Mouse (Mus musculus): ENCODE measurements at regions not wholly inside any gene's neighbourhood (a gene's known extent, or its start where the extent isn't known, plus 50 kb on each side); places are given as distances from the start of the nearest gene placed in this dataset.

DNA sequence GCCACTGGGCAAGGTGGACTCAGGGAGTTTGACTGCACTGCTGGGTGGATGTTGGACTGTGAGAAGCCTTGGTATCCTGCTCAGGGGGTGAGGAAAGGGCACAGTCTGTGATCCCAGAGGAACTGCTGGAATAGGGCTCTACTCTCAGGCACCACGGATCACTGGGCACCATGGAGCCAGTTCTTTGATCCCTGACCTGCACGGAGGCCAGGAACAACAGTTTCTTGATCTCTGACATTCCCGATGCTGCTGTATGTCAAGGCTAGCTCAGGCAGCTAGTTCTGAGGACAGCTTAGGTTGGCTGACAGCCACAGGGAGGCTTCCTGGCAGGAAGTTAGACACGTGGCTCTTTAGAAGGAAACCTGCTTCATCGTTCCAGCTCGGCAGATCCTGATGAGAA lies 289.5 kb upstream of the Slit2 start:
- Histone ChIP-seq H3K27ac (ENCODE audit: low read length) (no peak overlapping the region), H3K4me1 (replicated peaks; ENCODE audit: control insufficient read depth, insufficient read depth, low read length) (no peaks in the 10 kb centered on the region), H3K9ac (replicated peaks; ENCODE audit: low read depth, low read length) (no peak overlapping the region), H3K9me3 (ENCODE audit: control insufficient read depth, low read length) (no peaks in the 10 kb centered on the region), H3K4me3 (replicated peaks; ENCODE audit: low read length) (no peak overlapping the region), H3K36me3 (ENCODE audit: control insufficient read depth, insufficient read depth) (no peaks in the 10 kb centered on the region), H3K27me3 (replicated peaks; ENCODE audit: control insufficient read depth, insufficient read depth, low read length) (no peaks in the 10 kb centered on the region), H3K4me2 (ENCODE audit: low read length) (no peak overlapping the region)
- 82% methylated on average over 6 of the region's 6 CpGs for WGBS
- ATAC-seq = no peak

DNA sequence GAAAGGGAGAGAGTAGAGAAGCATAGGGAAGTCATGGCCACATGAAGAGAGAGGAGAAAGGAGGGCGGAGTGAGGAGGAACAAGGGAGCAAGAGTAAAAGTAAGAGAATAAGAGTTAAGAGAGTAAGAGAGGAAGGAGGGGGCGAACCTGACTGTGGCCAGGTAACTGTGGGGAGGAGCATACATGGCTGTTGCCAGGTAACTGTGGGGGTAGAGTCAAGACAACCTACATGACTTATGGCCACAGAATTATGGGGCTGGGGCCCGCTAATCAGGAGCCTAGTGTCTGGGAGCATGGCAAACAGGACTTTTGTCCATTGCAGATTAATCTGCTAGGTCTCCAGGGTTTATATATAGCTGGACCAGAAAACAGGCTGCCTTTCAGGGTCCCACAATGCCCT lies 289.0 kb upstream of the Slit2 start:
- no peaks in the 10 kb centered on the region for H3K9me3 ChIP-seq (ENCODE audit: control insufficient read depth, low read length)
- H3K4me1 ChIP-seq (replicated peaks; ENCODE audit: control insufficient read depth, insufficient read depth, low read length) = no peaks in the 10 kb centered on the region
- no peak overlapping the region for H3K4me2 ChIP-seq (ENCODE audit: low read length)
- ATAC-seq = no peak
- H3K9ac ChIP-seq (replicated peaks; ENCODE audit: low read depth, low read length) = no peak overlapping the region
- H3K4me3 ChIP-seq (replicated peaks; ENCODE audit: low read length) = no peak overlapping the region
- H3K36me3 ChIP-seq (ENCODE audit: control insufficient read depth, insufficient read depth) = no peaks in the 10 kb centered on the region
- no peaks in the 10 kb centered on the region for H3K27me3 ChIP-seq (replicated peaks; ENCODE audit: control insufficient read depth, insufficient read depth, low read length)
- 96% methylated on average over 3 of the region's 3 CpGs for WGBS
- H3K27ac ChIP-seq (ENCODE audit: low read length) = no peak overlapping the region

DNA sequence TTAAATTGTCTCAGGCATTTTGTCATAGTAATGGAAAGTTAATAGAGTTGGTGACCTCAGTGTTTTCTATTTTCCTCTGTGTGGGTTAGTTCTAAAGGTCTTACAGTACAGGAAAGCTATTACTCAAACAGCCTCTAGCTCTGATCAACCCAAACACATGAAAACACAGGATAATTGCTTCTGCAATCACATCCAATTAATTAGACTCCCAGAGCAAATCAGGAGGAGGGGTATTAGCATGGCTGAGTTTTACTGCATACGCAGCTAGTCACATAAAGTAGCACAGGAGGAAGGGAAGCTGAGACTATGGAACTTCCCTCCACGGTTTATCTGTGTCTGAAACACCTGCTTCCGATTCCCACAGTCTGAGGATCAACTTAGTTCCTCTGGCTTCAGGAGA lies 288.3 kb upstream of the Slit2 start:
- ATAC-seq = no peak

DNA sequence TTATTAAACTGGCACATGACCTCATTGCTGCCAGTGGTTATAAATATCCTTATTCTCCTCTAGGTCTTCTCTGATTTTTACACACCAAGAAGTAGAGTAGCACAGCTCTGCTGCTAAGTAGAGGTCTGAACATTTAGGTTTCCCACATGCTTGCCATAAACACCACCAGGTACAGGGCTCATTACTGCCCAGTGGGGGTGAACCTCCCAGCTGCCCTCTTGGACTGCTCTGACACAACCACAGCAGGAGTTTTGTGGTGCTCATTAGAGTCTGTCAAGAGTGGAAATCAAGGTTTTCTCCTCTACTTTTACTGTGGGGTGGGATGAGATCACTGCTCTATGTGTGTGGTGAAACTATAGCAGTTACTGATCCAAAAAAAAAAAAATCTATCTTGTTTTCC lies 271.4 kb upstream of the Slit2 start:
- Histone ChIP-seq H3K27ac (ENCODE audit: low read length) (no peak overlapping the region), H3K9ac (replicated peaks; ENCODE audit: low read depth, low read length) (no peak overlapping the region), H3K4me1 (replicated peaks; ENCODE audit: control insufficient read depth, insufficient read depth, low read length) (no peaks in the 10 kb centered on the region), H3K9me3 (ENCODE audit: control insufficient read depth, low read length) (no peaks in the 10 kb centered on the region), H3K4me2 (ENCODE audit: low read length) (no peak overlapping the region), H3K4me3 (replicated peaks; ENCODE audit: low read length) (no peak overlapping the region), H3K36me3 (ENCODE audit: control insufficient read depth, insufficient read depth) (no peaks in the 10 kb centered on the region), H3K27me3 (replicated peaks; ENCODE audit: control insufficient read depth, insufficient read depth, low read length) (no peaks in the 10 kb centered on the region)
- ATAC-seq = no peak

More for the DNA sequence above, 288.3 kb upstream of the Slit2 start:
- no peak overlapping the region for H3K9ac ChIP-seq (replicated peaks; ENCODE audit: low read depth, low read length)
- WGBS = 77% methylated on average over 3 of the region's 3 CpGs
- H3K9me3 ChIP-seq (ENCODE audit: control insufficient read depth, low read length) = no peaks in the 10 kb centered on the region
- H3K27me3 ChIP-seq (replicated peaks; ENCODE audit: control insufficient read depth, insufficient read depth, low read length) = no peaks in the 10 kb centered on the region
- no peaks in the 10 kb centered on the region for H3K4me1 ChIP-seq (replicated peaks; ENCODE audit: control insufficient read depth, insufficient read depth, low read length)
- no peak overlapping the region for H3K4me2 ChIP-seq (ENCODE audit: low read length)
- no peaks in the 10 kb centered on the region for H3K36me3 ChIP-seq (ENCODE audit: control insufficient read depth, insufficient read depth)
- no peak overlapping the region for H3K27ac ChIP-seq (ENCODE audit: low read length)
- no peak overlapping the region for H3K4me3 ChIP-seq (replicated peaks; ENCODE audit: low read length)

DNA sequence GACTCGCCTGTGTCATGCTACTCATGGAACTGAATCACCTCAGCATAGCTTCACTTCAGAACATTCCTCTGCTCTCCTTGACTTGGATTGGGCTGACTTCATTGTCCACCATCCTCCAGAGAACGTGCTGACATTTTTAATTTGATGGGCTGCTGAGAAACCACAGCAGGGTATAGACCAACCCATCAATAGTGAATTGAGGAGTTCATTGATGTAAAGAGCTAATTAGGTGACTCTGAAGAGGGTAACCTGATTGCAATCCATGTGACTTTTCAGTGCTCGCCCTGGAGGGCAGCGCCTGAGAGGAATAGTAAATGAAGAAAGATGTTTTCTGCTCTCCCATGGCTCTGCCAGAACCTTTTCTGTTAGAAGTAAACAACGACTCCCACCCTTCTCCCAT lies 268.6 kb upstream of the Slit2 start:
- 13% methylated on average over 5 of the region's 5 CpGs for WGBS

DNA sequence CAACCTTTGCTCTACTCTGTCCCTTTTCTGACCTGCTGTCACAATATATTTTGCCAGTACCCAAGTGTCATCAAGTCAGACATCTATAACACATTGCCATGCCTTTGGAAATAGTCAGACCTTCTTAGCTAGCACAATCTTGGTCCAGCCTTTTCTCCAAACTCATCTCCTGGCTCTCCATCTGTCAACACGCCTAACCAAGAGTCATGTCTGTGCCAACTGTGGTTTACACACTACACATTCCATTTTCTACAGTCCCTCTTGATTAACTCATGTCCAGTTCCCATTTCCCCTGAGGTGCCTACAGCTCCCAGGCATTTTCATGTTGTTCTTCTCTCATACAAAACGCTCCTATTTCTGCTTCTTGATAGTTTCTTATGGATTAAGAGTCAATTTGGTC lies 258.0 kb upstream of the Slit2 start:
- Histone ChIP-seq H3K4me1 (replicated peaks; ENCODE audit: control insufficient read depth, insufficient read depth, low read length) (no peaks in the 10 kb centered on the region), H3K9ac (replicated peaks; ENCODE audit: low read depth, low read length) (no peak overlapping the region), H3K9me3 (ENCODE audit: control insufficient read depth, low read length) (no peaks in the 10 kb centered on the region), H3K4me2 (ENCODE audit: low read length) (no peak overlapping the region), H3K36me3 (ENCODE audit: control insufficient read depth, insufficient read depth) (no peaks in the 10 kb centered on the region), H3K4me3 (replicated peaks; ENCODE audit: low read length) (no peak overlapping the region), H3K27me3 (replicated peaks; ENCODE audit: control insufficient read depth, insufficient read depth, low read length) (no peaks in the 10 kb centered on the region), H3K27ac (ENCODE audit: low read length) (no peak overlapping the region)
- ATAC-seq = no peak
- WGBS = 85% methylated on average over 2 of the region's 2 CpGs

More for the DNA sequence above, 268.6 kb upstream of the Slit2 start:
- no peaks in the 10 kb centered on the region for H3K9me3 ChIP-seq (ENCODE audit: control insufficient read depth, low read length)
- H3K36me3 ChIP-seq (ENCODE audit: control insufficient read depth, insufficient read depth) = no peaks in the 10 kb centered on the region
- H3K27me3 ChIP-seq (replicated peaks; ENCODE audit: control insufficient read depth, insufficient read depth, low read length) = no peaks in the 10 kb centered on the region
- H3K27ac ChIP-seq (ENCODE audit: low read length) = no peak overlapping the region
- H3K4me1 ChIP-seq (replicated peaks; ENCODE audit: control insufficient read depth, insufficient read depth, low read length) = no peaks in the 10 kb centered on the region
- no peak overlapping the region for H3K9ac ChIP-seq (replicated peaks; ENCODE audit: low read depth, low read length)
- ATAC-seq = no peak
- H3K4me2 ChIP-seq (ENCODE audit: low read length) = no peak overlapping the region
- no peak overlapping the region for H3K4me3 ChIP-seq (replicated peaks; ENCODE audit: low read length)

DNA sequence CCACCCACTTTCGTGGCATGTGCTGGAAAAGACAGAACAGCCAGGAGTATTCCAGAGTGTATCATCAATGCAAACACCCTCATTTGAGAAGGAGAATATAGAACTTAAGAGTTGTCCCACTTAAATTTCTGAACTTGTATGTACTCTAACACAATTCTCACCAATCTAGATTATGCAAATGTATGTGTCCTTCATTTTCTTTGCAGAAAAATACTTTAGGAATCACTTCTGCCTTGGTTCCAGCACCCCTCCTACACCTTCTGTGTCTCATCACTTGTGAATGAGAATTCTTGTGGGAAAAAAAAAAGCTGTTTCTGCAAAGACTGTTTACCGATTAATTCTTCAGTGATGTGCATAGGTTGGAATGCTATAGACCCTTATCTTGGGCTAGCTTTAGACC lies 240.2 kb upstream of the Slit2 start:
- no peak overlapping the region for H3K4me3 ChIP-seq (replicated peaks; ENCODE audit: low read length)
- H3K9ac ChIP-seq (replicated peaks; ENCODE audit: low read depth, low read length) = no peak overlapping the region
- WGBS = 78% methylated on average over 2 of the region's 2 CpGs
- H3K9me3 ChIP-seq (ENCODE audit: control insufficient read depth, low read length) = no peaks in the 10 kb centered on the region
- no peak overlapping the region for H3K4me2 ChIP-seq (ENCODE audit: low read length)
- no peaks in the 10 kb centered on the region for H3K27me3 ChIP-seq (replicated peaks; ENCODE audit: control insufficient read depth, insufficient read depth, low read length)
- H3K4me1 ChIP-seq (replicated peaks; ENCODE audit: control insufficient read depth, insufficient read depth, low read length) = no peaks in the 10 kb centered on the region
- H3K27ac ChIP-seq (ENCODE audit: low read length) = no peak overlapping the region
- no peaks in the 10 kb centered on the region for H3K36me3 ChIP-seq (ENCODE audit: control insufficient read depth, insufficient read depth)
- ATAC-seq = no peak

DNA sequence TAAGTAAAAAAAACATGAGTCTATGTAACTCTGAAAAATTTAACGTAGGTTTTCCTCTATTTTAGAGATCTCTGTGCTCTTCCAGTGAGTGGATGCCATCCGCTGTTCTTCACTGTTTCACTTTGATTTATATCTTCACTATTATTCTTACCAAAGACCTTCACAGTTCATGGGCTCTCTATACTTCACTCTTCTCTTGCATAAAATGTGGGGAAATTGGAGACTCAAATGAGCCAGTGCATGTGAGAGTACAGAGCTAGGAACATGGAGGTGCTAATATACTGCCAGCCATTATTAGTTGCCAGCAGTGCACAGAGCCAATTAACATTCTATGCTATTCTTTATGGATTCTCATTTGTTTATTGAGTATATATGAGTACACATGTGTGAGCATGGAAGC lies 237.8 kb upstream of the Slit2 start:
- H3K9me3 ChIP-seq (ENCODE audit: control insufficient read depth, low read length) = no peaks in the 10 kb centered on the region
- no peak overlapping the region for H3K27ac ChIP-seq (ENCODE audit: low read length)
- 85% methylated on average over 2 of the region's 2 CpGs for WGBS
- H3K36me3 ChIP-seq (ENCODE audit: control insufficient read depth, insufficient read depth) = no peaks in the 10 kb centered on the region
- no peak overlapping the region for H3K4me3 ChIP-seq (replicated peaks; ENCODE audit: low read length)
- H3K4me2 ChIP-seq (ENCODE audit: low read length) = no peak overlapping the region
- H3K27me3 ChIP-seq (replicated peaks; ENCODE audit: control insufficient read depth, insufficient read depth, low read length) = no peaks in the 10 kb centered on the region
- no peaks in the 10 kb centered on the region for H3K4me1 ChIP-seq (replicated peaks; ENCODE audit: control insufficient read depth, insufficient read depth, low read length)
- no peak for ATAC-seq
- no peak overlapping the region for H3K9ac ChIP-seq (replicated peaks; ENCODE audit: low read depth, low read length)

DNA sequence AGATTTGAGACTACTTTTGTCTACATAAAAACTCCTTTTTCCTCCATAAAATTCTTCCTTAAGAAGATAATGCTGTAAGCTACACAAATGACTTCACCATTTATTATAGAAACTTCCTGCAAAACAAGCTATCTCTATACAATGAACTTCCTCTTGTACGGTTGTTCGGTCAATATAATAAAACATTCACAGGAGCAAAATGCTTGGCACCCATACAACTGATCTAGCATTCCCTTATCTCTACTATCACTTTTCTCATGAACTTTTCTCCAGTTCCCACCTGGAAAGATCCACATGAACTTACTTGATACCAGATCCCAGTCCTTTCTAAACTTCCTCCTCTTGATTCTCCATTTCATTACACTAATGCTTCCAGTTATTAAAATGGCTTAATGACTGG lies 231.0 kb upstream of the Slit2 start:
- no peaks in the 10 kb centered on the region for H3K9me3 ChIP-seq (ENCODE audit: control insufficient read depth, low read length)
- no peaks in the 10 kb centered on the region for H3K4me1 ChIP-seq (replicated peaks; ENCODE audit: control insufficient read depth, insufficient read depth, low read length)
- no peak overlapping the region for H3K9ac ChIP-seq (replicated peaks; ENCODE audit: low read depth, low read length)
- no peaks in the 10 kb centered on the region for H3K36me3 ChIP-seq (ENCODE audit: control insufficient read depth, insufficient read depth)
- no peaks in the 10 kb centered on the region for H3K27me3 ChIP-seq (replicated peaks; ENCODE audit: control insufficient read depth, insufficient read depth, low read length)
- ATAC-seq = no peak
- no peak overlapping the region for H3K27ac ChIP-seq (ENCODE audit: low read length)
- H3K4me2 ChIP-seq (ENCODE audit: low read length) = no peak overlapping the region
- WGBS = 97% methylated on average over 2 of the region's 2 CpGs
- no peak overlapping the region for H3K4me3 ChIP-seq (replicated peaks; ENCODE audit: low read length)

DNA sequence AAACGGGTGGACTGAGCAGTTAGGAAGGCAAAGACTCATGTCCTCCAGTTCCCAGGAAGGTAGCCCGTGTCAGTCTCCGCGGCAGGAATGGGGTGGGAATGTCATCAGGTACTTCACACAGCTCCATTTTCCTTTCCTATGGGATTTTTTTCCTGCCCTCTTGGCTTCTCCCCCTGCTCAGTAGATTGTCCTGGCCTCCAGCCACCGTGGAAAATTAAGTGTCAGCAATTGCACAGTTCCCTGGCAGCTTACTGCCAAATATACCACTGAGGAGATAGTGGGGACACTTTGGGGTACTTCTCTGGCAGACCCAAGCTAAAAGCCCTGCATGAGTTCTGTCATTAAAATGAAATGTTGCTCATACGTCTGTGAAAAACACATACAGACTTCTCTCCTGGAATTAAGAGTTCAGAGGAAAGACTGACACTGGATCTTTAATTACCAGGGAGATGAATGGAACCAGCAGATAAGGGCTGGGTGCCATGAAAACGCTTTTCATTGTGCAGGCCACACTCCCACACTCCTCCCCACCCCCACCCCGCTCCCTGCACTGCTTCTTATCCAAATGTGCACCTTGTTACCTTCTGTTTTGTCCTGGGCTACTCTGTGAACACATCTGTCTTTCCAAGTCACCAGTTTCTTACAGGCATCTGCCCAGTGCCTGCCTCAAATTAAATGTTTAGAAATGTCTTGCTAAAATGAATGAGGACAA lies 210.1 kb upstream of the Slit2 start:
- 0 out of 2 replicates have a peak, but pooled peaks have one; percentile 26 for ATAC-seq
- H3K4me3 ChIP-seq (replicated peaks; ENCODE audit: low read length) = no peak overlapping the region
- H3K9me3 ChIP-seq (ENCODE audit: control insufficient read depth, low read length) = no peaks in the 10 kb centered on the region
- peaks cover 3% of the 10 kb centered on the region; the same call in 1 of the 2 replicates for H3K4me1 ChIP-seq (replicated peaks; ENCODE audit: control insufficient read depth, insufficient read depth, low read length)
- no peaks in the 10 kb centered on the region for H3K27me3 ChIP-seq (replicated peaks; ENCODE audit: control insufficient read depth, insufficient read depth, low read length)
- no peaks in the 10 kb centered on the region for H3K36me3 ChIP-seq (ENCODE audit: control insufficient read depth, insufficient read depth)
- no peak overlapping the region for H3K4me2 ChIP-seq (ENCODE audit: low read length)
- no peak overlapping the region for H3K9ac ChIP-seq (replicated peaks; ENCODE audit: low read depth, low read length)
- 30% methylated on average over 8 of the region's 8 CpGs for WGBS
- H3K27ac ChIP-seq (ENCODE audit: low read length) = no peak overlapping the region
